Mouse (Mus musculus): ENCODE results near the gene Sdad1.

GRCm38 (mm10) chr5:92263761-92264359, 46.4 kb downstream of the Sdad1 start:
- no peak for TF ChIP-seq CTCF (conservative IDR thresholded peaks at IDR 0.05; ENCODE audit: low read length)
- no peak for TF ChIP-seq POU5F1 (IDR thresholded peaks at IDR 0.05; ENCODE audit: borderline replicate concordance, low read length)

Data from E14TG2a.4 (cell line).